Mouse (Mus musculus): ENCODE measurements around the gene Bag3.

Bag3 gene

GRCm38 (mm10) chr7:128523349-128523961 is at the start of gene Bag3:
Gene Bag3 (plus strand): TSS chr7:128523616.
- DNase-seq (ENCODE audit: low spot score): peak; percentile 87

- DNase-seq (ENCODE audit: low spot score): peak; percentile 29
Measured at GRCm38 (mm10) chr7:128474322-128474721, 49.1 kb upstream of the Bag3 start.

GRCm38 (mm10) chr7:128488986-128489385 is 34.4 kb upstream of the Bag3 start:
- no peak for DNase-seq (ENCODE audit: low spot score)

- no peak for DNase-seq (ENCODE audit: low spot score)
Measured at GRCm38 (mm10) chr7:128494546-128494945, 28.9 kb upstream of the Bag3 start.

- DNase-seq (ENCODE audit: low spot score): no peak
Measured at GRCm38 (mm10) chr7:128499801-128500200, 23.6 kb upstream of the Bag3 start.

GRCm38 (mm10) chr7:128504091-128504490 is 19.3 kb upstream of the Bag3 start:
- DNase-seq (ENCODE audit: low spot score): no peak

GRCm38 (mm10) chr7:128511936-128512335 is 11.5 kb upstream of the Bag3 start:
- DNase-seq (ENCODE audit: low spot score): no peak

GRCm38 (mm10) chr7:128513512-128513911 is 9.9 kb upstream of the Bag3 start:
- DNase-seq (ENCODE audit: low spot score): no peak

GRCm38 (mm10) chr7:128514341-128514740 is 9.1 kb upstream of the Bag3 start:
- DNase-seq (ENCODE audit: low spot score): no peak

GRCm38 (mm10) chr7:128516346-128516745 is 7.1 kb upstream of the Bag3 start:
- DNase-seq (ENCODE audit: low spot score): no peak

- DNase-seq (ENCODE audit: low spot score): no peak
Measured at GRCm38 (mm10) chr7:128519316-128520050, 3.9 kb upstream of the Bag3 start.

- DNase-seq (ENCODE audit: low spot score): no peak
Measured at GRCm38 (mm10) chr7:128523962-128524581, 656 bp downstream of the Bag3 start.

GRCm38 (mm10) chr7:128524641-128525040 is 1.2 kb downstream of the Bag3 start:
- DNase-seq (ENCODE audit: low spot score): no peak

GRCm38 (mm10) chr7:128526611-128527010 is 3.2 kb downstream of the Bag3 start:
- DNase-seq (ENCODE audit: low spot score): no peak

- DNase-seq (ENCODE audit: low spot score): no peak
Measured at GRCm38 (mm10) chr7:128528596-128528995, 5.2 kb downstream of the Bag3 start.

- no peak for DNase-seq (ENCODE audit: low spot score)
Measured at GRCm38 (mm10) chr7:128529126-128529525, 5.7 kb downstream of the Bag3 start.

GRCm38 (mm10) chr7:128529574-128530051 is 6.2 kb downstream of the Bag3 start:
- no peak for DNase-seq (ENCODE audit: low spot score)

- no peak for DNase-seq (ENCODE audit: low spot score)
Measured at GRCm38 (mm10) chr7:128531031-128531430, 7.6 kb downstream of the Bag3 start.

- DNase-seq (ENCODE audit: low spot score): no peak
Measured at GRCm38 (mm10) chr7:128531929-128532328, 8.5 kb downstream of the Bag3 start.

- no peak for DNase-seq (ENCODE audit: low spot score)
Measured at GRCm38 (mm10) chr7:128532441-128533166, 9.2 kb downstream of the Bag3 start.

- DNase-seq (ENCODE audit: low spot score): no peak
Measured at GRCm38 (mm10) chr7:128534984-128535491, 11.6 kb downstream of the Bag3 start.

- no peak for DNase-seq (ENCODE audit: low spot score)
Measured at GRCm38 (mm10) chr7:128536074-128536473, 12.7 kb downstream of the Bag3 start.

Data from urinary bladder, postnatal 10 days (tissue).